Mouse (Mus musculus): Measurements from ENCODE around the gene Itgad. TPM values are rescaled to one million over a fixed set of nuclear protein-coding genes. Genes with fewer than 3 reads are reported as not detected.

Gene Itgad
- total and polyA plus RNA-seq, 3 experiments: not detected

DNA sequence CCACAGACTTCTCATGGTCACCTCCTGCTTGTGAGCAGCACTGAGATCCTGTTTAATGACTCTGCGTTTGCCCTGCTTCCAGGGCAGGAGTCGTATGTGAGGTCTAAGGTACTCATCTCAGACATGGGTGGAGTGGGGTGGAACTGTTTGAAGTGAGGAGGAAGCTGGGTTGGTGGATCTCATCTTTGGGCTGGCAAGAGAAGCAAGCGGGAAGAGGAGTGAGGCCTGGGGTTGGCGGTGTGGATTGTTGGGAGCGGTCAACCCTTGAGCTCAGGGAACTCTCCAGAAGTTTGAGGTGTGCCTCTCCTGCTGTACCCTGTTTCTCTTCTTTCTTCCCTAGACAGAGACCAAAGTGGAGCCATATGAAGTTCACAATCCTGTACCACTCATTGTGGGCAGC lies 37.8 kb upstream of the Itgad start:
- DNase-seq (ENCODE audit: low read depth, low spot score): no peak
- Histone ChIP-seq H3K27me3 (ENCODE audit: control insufficient read depth in 1 of 2, insufficient read depth in 2 of 2, low read length in 2 of 2) (peaks cover 0 to 2% of the 10 kb centered on the region in 2 experiments; a peak in 2 of 4 replicates), H3K9me3 (replicated peaks; ENCODE audit: insufficient read depth, low read length) (no peaks in the 10 kb centered on the region), H3K4me1 (ENCODE audit: control insufficient read depth in 1 of 2, insufficient read depth in 2 of 2, low read length in 2 of 2) (no peaks in the 10 kb centered on the region), H3K9ac (ENCODE audit: control insufficient read depth, low read depth, low read length, poor library complexity, severe bottlenecking) (no peak overlapping the region), H3K27ac (ENCODE audit: control insufficient read depth, low read depth, low read length) (no peak overlapping the region), H3K4me3 (ENCODE audit: control insufficient read depth in 1 of 2, insufficient read depth in 1 of 2, low read depth in 2 of 2, low read length in 2 of 2) (no peak overlapping the region), H3K36me3 (ENCODE audit: control insufficient read depth in 1 of 2, insufficient read depth in 2 of 2, low read length in 2 of 2) (no peaks in the 10 kb centered on the region), H3K79me2 (ENCODE audit: control insufficient read depth, insufficient read depth, low read length, poor library complexity) (no peaks in the 10 kb centered on the region)
- TF ChIP-seq GATA1 (IDR thresholded peaks at IDR 0.05; ENCODE audit: low read depth, low read length) (no peak), ZC3H11A (IDR thresholded peaks at IDR 0.05; ENCODE audit: low read depth, low read length) (no peak), KAT2A (conservative IDR thresholded peaks at IDR 0.05; ENCODE audit: low read depth, low read length) (no peak), POLR2A (IDR thresholded peaks at IDR 0.05; ENCODE audit: control insufficient read depth in 1 of 2, insufficient read depth in 1 of 2, low read depth in 1 of 2, low read length in 2 of 2, poor library complexity in 1 of 2) (no peak), USF1 (IDR thresholded peaks at IDR 0.05; ENCODE audit: low read depth, low read length) (no peak), MAX (IDR thresholded peaks at IDR 0.05; ENCODE audit: low read length) (no peak), MXI1 (IDR thresholded peaks at IDR 0.05; ENCODE audit: low read depth, low read length) (no peak), SMC3 (IDR thresholded peaks at IDR 0.05; ENCODE audit: low read depth, low read length) (no peak), EP300 (IDR thresholded peaks at IDR 0.05; ENCODE audit: low read depth in 1 of 2, low read length in 2 of 2) (no peak), JUND (IDR thresholded peaks at IDR 0.05; ENCODE audit: low read depth, low read length) (no peak)

GRCm38 (mm10) chr7:128119726-128120490 lies 34.3 kb upstream of the Itgad start:
- Histone ChIP-seq H3K36me3 (ENCODE audit: control insufficient read depth in 1 of 2, insufficient read depth in 2 of 2, low read length in 2 of 2) (no peaks in the 10 kb centered on the region), H3K4me3 (ENCODE audit: control insufficient read depth in 1 of 2, insufficient read depth in 1 of 2, low read depth in 2 of 2, low read length in 2 of 2) (no peak overlapping the region), H3K9ac (ENCODE audit: control insufficient read depth, low read depth, low read length, poor library complexity, severe bottlenecking) (no peak overlapping the region), H3K79me2 (ENCODE audit: control insufficient read depth, insufficient read depth, low read length, poor library complexity) (no peaks in the 10 kb centered on the region), H3K27me3 (ENCODE audit: control insufficient read depth in 1 of 2, insufficient read depth in 2 of 2, low read length in 2 of 2) (peaks cover 0 to 9% of the 10 kb centered on the region in 2 experiments; a peak in 3 of 4 replicates), H3K4me1 (ENCODE audit: control insufficient read depth in 1 of 2, insufficient read depth in 2 of 2, low read length in 2 of 2) (no peaks in the 10 kb centered on the region), H3K9me3 (replicated peaks; ENCODE audit: insufficient read depth, low read length) (no peaks in the 10 kb centered on the region), H3K27ac (ENCODE audit: control insufficient read depth, low read depth, low read length) (no peak overlapping the region)
- no peak for DNase-seq (ENCODE audit: low read depth, low spot score)
- TF ChIP-seq MAX (IDR thresholded peaks at IDR 0.05; ENCODE audit: low read length): no peak
- no peak for TF ChIP-seq NRF1 (IDR thresholded peaks at IDR 0.05; ENCODE audit: insufficient read depth, low read depth, low read length, poor library complexity, severe bottlenecking)
- TF ChIP-seq GATA1 (IDR thresholded peaks at IDR 0.05; ENCODE audit: low read depth, low read length): no peak
- no peak for TF ChIP-seq MAFK (IDR thresholded peaks at IDR 0.05; ENCODE audit: borderline replicate concordance, low read depth, low read length)
- TF ChIP-seq TBP (IDR thresholded peaks at IDR 0.05; ENCODE audit: low read depth, low read length): no peak
- no peak for TF ChIP-seq ZC3H11A (IDR thresholded peaks at IDR 0.05; ENCODE audit: low read depth, low read length)
- TF ChIP-seq TAL1 (IDR thresholded peaks at IDR 0.05; ENCODE audit: low read length): no peak
- TF ChIP-seq NELFE (IDR thresholded peaks at IDR 0.05; ENCODE audit: low read depth, low read length): no peak
- TF ChIP-seq CTCF (IDR thresholded peaks at IDR 0.05 in 2 of 3, conservative IDR thresholded peaks at IDR 0.05 in 1 of 3; ENCODE audit: control insufficient read depth in 1 of 3, insufficient read depth in 1 of 3, low read depth in 2 of 3, low read length in 3 of 3, poor library complexity in 1 of 3, severe bottlenecking in 1 of 3): no peak

All from MEL (cell line).